Mouse (Mus musculus): Measurements from ENCODE around the gene Wdr62.

GRCm38 (mm10) chr7:30192088-30192487 is 88.1 kb downstream of the Wdr62 start:
- TF ChIP-seq POLR2A (IDR thresholded peaks at IDR 0.05; ENCODE audit: insufficient read depth, low read depth, low read length) (no peak), CTCF (IDR thresholded peaks at IDR 0.05) (no peak)
